Mouse (Mus musculus): ENCODE measurements around the gene Arl6.
A peak's percentile ranks its signal among the peaks of the same experiment; 100 is the strongest.

Arl6 gene

DNA sequence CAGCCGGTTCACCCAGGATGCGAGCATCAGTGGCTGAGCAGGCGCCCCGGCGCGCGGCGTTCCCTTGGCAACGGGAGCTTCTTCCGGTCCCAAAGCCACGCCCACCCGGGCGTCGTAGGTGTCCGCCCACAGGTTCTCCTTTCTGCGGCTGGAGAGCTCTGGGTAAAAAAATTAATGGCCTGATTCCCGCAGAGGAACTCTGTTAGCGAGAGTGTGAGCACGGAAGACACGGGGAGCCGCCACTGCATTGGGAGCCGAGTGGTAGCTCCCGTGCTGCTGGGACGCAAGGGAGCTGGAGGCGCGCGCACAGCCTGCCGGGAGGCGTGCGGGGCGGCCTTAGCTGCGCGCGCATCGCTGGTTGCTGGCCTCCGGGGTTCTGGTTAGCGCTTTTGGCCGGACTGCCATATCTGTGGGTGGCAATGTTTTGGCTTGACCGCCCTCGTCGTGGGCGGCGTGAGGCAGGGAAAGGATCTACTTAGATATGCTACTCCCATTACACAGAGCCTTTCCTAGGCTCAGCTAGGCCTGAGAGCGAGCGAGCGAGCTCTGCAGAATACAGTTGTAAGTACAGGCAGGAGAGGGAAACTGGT, at the start of gene Arl6:
Arl6 (minus strand) TSS at position 290 of the 590 bp plus-strand sequence.
- peak; percentile 85 to 89 for DNase-seq (ENCODE audit: low spot score in 2 of 2)

DNA sequence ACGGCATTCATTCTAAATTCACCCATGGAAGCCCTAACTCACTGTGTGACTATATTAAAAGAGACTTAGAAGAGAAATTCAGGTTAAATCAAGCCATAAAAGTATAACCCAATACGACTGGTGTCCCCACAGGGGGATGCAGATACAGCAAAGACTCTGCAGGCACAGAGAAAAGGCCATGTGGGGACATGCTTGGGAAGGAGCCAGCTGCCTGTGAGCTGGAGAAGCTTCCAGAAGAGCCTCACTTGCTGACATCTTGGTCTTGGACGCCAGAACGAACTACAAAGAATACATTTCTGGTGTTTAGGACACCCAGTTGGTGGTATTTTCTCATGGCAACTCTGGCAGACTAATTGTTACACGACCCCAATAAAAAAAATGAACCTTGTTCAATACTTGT, 45.9 kb upstream of the Arl6 start:
- no peak for DNase-seq (ENCODE audit: low spot score in 2 of 2)

DNA sequence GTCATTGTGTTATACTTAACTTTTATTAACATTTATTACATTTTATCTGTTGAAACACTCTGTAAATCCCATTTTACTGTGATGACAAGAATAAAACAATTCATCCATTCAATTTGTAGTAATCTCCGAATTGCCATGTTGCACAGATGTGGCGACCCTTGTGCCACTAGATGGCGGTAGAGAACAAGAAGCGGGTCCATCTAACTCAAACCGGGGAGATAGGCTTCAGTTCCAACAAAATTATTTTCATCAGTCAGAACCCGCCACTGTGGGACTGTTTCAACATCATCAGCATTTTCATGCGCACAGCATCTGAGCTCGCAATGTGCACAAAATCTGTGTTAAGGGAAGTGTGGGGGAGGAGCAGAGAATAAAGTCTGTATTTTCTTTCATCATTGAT, 44.2 kb upstream of the Arl6 start:
- DNase-seq (ENCODE audit: low spot score in 2 of 2) = peak; percentile 6 to 22

DNA sequence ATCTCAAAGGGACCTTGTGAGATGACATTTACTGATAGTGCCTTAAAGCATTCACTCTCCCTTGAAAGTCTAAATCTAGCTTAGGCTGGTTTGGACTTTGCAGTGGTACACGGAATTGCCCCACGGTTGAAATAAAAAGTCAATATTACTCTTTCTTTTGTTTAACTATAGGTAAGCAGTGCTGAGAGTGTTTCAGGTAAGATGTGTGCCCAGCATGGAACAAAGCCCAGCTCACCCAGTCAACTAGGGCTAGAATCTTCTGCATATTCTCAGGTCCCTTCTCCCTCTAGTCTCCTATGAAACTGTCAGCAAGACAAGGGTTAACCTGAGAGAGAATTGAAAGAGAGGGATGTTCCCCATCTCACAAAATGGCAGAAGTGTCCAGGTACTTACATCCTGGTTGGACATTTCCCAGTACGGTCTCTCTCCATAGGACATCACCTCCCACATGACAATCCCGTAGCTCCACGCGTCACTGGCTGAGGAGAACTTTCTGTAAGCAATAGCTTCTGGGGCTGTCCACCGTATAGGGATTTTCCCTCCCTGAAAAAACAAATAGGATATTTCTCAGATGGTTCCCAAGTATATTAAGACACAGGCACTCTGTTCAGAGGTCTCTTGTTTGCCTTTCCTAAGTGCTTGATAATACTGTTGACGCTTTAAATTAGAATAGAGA, 43.2 kb upstream of the Arl6 start:
- no peak for DNase-seq (ENCODE audit: low spot score in 2 of 2)

DNA sequence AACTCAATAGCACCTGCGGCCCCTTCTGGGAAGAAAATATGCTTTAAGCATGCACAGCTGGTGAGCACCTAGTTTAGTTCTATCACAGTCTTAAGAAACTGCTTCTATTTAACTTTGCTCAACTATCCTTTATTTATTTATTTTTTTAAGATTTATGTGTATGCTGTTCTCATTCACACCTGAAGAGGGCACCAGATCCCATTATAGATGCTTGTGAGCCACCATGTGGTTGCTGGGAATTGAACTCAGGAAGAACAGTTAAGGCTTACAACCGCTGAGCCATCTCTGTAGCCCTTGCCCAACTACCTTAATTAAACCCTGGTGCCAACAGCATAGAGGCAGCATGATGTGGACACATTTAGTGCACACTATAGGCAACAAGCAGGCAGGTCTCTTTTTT, 27.7 kb upstream of the Arl6 start:
- DNase-seq (ENCODE audit: low spot score in 2 of 2) = no peak

DNA sequence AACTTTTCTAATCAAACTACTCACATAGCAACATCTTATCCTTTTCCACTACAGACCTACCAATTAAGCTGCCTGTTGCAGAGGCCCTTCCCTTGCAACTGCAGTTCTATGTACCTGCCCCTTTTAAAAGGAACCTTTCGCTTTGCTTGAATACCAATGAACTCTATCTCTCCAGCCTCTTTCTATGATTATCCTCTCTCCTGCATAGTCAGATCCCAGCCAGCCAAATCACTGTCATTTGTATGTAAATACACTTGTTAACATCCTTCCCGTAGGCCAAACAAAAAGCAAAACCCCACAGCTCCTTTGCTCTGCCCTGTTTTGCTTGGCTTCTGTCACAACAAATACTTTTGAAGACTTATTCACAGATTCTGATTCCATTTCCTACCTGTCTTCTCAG, 4.6 kb upstream of the Arl6 start:
- DNase-seq (ENCODE audit: low spot score in 2 of 2) = no peak

DNA sequence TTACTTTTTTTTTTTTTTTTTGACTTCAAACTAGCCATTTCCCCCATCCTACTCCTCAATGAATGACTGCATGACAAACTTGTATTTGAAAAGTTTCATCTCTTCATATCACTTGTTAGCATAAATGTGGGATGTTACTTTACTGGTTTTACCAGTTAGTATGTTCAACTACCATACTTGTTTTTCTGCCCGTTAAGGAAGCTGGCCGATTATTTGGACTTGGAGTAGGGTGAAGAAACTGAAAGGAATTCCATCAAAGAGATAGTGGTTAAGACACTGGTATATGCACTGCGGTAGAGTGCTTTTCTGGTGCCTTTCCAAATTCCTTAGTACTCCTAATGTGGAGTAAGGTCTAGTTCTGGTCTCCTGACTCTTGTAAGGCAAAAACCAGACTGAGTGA, 794 bp upstream of the Arl6 start:
- no peak for DNase-seq (ENCODE audit: low spot score in 2 of 2)

DNA sequence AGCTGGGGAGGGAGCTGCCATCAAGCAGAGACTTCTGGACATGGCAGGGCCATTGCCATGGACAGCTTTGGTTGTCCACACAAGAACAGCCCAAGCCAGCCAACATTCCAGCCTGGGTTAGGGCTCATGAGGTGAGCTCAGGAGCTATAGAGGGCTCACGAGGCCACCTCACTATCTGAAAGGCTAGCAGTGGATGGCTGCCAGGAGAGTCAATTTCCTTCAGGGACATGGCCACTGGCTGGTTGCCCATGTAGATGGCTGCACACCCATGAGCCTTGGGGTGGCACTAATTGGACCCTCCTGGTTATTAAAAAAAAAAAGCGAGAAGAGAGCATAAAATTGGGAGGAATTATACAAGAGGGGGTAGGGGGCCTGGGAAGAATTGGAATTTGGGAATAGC, 4.6 kb downstream of the Arl6 start:
- DNase-seq (ENCODE audit: low spot score in 2 of 2) = no peak

DNA sequence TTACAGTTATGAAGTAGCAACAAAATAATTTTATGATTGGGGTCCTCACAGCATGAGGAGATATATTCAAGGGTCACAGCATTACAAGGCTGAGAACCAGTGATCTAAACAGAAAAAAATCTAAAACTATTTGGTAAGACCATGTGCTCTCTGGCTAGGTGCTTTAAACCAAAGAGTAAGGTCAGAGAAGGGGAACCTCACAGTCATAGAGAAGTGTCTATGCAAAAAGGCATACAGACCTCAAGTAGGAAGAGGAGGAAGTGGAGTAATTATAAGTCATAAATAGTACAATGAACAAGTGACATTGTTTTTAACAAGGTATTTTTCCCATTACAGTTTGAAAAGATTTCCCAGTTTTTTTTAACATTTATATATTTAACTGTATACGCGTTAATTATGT, 17.6 kb downstream of the Arl6 start:
- DNase-seq (ENCODE audit: low spot score in 2 of 2) = no peak

DNA sequence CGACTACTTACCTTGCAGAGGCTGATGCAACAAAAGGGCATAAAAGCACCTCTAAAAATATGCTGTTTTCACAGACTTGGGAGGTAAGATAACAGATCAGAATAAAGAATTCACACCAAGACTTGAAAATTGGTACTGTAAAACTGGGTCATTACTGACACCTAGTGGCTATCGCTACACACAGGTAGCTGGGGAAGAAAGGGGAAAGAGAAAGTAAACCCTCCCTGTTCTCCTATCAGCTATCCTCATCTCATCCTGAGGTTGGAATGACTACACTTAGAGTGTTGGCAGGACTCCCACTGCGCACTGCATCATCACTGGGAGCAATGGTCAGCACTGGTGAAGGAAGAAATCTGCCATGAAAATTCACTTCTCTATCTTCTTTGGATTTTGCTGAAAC, 22.0 kb downstream of the Arl6 start:
- peak; percentile 8 to 36 for DNase-seq (ENCODE audit: low spot score in 2 of 2)

DNA sequence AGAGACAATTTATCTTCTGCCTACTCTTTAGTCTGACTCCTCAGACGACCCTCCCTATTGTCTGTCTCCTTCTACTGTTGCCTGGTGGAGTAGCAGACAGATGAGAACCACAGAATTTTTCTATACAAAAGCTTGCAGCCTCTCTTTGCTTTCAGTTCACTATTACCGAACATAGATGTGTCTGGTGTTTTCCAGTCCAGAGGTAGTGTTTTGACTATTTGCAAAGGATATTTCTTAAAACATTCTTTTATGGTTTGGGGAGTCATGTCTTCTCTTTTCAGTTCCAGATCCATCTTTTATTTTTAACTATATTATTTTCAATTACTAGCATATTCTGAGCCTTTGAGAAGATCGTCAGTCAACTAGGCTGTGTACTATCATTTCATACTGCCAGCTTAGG, 23.5 kb downstream of the Arl6 start:
- DNase-seq (ENCODE audit: low spot score in 2 of 2) = no peak

DNA sequence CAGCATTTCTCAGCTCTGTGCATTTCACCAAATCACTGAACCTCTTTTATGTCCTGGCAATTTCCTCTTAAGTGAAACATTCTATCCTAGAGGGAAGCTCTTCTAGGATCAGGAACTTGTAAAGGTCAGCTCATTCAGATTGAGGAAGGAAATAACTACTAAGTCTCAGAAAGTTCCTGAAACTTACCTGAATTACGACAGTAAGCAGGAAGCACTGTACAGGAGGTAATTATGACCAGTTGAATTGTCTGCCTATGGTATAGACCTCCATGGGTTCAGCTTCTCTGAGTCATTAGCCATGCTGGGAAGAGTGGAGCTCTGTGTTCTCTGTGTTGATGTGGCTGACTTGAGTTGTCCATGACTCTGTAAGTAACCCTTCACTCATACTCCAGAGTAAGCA, 28.4 kb downstream of the Arl6 start:
- DNase-seq (ENCODE audit: low spot score in 2 of 2) = no peak

DNA sequence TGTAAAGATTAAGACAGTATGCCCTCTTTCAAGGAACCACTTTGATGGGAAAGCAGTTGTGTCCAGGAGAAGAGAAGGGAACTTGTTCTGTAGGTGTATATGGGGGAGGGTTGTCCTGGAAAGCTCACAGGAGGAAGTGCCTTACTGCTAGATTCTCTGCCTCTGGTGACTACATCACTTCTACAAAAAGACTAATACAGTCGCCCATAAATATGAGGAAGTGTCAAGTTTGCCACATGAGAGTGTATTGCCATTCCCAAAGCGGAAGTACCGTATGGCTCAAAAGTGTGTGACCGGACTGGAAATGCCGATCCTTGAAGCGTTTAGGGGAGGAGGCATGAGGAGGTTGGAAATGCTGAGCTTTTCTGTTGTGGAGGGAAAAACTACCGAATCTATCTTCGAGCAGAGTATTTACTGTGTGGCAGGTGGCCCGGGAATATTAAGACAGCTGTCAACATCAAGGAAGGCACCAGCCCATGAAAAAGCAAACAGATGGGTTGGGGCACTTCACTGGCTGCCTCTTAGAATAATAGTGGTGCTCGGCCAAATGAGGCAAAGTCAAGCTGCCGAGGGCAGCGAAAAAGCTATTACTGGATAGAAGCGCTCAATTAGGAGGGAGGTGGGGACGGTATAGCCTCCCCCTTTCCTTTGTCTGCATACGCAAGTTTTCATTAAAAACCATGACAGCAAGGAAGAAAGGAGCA, 35.0 kb downstream of the Arl6 start:
- no peak for DNase-seq (ENCODE audit: low spot score in 2 of 2)

DNA sequence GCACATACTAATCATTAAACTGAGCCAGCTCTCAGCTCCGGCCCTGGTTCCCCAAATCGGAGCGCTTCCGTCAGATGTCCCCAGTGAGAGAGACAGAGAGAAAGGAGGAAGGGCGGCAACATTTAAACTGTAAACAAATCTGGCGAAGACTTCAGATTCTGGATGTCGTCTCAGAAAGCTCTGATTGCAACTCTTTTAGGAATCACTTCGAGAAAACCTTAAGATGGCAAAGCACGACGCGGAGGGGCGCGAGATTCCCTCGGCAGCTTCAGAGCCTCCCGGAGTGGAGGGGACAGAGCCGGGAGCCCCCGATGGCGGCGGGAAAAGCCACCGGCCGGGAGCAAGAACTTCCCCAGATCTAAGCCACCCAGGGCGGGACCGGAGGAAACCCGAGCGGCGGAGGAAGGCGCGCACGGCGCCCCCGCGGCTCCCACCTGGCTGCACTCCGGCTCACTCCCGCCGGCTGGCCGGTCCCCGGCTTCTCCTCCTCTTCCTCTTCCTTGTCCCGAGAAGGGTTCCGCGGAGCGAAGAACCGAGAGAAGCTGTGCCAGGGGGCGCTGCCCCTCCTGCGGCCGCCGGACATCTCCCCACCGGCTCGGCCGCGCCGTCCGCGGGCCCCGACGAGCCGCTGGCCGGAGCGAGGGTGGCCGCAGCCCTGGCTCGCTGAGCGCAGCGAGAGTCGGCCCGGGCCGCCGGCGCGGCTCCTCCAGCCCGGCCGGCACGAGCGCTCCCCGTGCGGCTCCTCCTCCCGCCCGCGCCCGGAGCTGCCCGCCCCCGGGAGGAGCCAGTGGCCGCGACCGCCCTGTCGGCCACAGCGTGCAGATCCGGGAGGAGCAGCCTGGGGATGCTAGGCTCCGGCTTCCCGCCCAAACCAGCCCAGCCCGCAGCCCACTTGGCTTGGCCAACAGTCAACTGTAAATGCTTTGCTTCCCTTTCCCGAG, 38.6 kb downstream of the Arl6 start, which contains the start of gene Crybg3:
Crybg3 (minus strand) TSS at position 669 of the 941 bp plus-strand sequence.
- peak in 1 of 2 experiments; percentile 32 for DNase-seq (ENCODE audit: low spot score in 2 of 2)

DNA sequence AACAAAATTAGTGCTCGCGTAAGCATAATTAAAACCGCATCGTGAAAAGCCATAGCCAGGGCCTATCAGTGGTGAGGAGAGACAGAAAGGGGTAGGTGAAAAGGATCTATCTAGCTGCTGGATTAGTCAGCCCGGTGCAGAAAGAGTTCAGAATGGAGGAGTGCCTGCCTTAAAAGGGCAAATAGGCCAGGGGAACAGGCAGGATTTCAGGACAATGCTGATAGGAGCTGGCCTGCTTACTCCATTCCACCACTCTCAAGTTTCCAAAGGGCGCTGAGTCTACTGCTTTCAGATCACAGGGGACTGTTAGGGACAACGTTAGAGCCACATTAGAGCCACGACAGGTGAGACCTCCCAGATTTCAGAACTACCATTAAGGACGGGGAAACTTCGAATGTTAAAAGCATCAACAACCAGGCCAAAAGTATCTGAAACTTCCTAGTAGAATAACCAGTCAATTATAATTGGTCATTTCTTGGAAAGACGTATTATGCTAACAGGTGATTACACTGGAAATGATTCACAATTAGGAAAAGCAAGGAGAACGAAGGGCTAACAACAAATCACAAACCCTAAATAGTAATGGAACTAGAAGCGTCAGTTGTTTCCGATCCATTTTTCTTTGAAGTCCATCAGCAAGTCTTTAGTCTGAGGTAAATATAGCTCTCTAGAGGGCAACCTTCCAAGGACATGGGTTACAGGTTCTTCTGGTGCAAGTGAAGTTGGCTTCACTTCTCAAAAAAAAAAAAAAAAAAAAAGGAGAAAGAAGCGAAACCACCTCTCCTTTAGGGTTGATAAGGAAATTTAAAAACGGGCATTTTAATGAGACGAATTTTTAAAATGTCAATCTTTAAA, 39.6 kb downstream of the Arl6 start:
- no peak for DNase-seq (ENCODE audit: low spot score in 2 of 2)

DNA sequence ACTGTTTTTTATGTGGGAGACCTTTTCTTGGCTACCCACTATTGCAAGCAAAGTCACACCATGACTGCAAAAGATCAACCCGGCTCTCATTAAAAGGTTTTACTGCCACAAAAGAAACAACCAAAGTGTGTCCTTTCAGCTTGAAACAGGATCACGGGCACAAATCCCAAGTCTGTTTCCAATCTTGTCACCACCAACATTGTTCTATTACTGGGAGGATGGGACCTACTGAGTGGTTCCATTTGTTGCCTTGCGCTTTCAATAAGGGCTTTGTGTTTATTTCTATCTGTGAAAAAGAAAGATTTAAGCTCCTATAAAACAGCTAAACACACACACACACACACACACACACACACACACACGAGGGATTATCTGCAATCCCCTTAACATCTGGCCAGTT, 40.2 kb downstream of the Arl6 start:
- DNase-seq (ENCODE audit: low spot score in 2 of 2) = no peak

DNA sequence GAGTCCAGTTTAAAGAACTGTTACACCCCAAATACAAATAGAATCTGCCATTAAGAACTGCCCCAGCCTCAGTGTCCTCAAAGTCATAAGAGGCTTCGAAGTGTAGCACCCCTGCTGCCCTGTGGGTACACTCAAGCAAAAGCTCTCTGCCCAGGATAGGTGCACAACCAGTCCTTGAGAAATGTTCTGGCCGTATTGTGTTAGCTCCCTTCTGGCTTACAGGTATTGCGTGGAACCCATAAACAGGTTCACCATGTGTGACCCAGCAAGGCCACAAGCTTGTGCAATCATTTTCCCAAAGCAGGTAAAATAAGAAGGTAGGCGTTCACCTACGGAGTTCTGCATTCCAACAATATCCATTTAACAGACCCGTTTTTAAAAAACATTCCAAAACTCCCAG, 41.9 kb downstream of the Arl6 start:
- DNase-seq (ENCODE audit: low spot score in 2 of 2) = no peak

DNA sequence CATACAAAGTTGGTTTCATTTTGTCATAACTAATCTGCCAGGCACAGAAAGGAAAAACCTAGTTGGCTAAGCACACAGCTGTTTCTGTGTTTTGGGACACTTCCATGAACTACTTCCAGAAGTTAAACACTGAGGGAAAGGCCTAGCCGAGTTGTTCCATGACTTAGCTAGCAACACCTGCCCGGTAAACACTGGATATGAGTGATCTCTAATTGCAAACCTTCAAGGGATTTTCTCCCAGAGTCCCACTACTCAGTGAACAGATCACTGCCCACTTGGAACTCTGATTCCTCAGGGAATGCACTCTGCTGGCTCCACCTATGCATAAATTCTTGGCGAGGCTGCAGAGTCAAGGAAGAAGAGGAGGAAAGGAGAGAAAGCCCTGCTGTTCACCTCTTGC, 44.5 kb downstream of the Arl6 start:
- DNase-seq (ENCODE audit: low spot score in 2 of 2) = no peak

DNA sequence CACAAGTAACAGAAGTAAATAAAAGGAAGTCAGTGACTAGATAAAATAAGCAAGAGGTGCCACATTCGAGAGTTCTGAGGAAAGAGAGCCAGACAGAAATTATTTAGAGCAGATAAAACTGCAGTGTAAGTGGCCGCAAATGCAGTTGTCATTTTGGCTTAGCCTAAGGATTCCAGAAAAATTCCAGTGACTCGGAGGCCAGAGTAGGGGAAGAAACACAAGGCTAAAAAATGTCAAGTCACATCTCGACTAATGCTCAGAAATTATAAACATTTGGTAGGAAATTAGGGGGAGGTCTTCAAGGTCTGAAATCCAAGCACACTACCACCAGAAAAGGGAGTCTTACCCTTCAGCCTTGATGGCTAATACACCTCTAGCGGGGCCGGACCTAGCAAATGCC, 48.4 kb downstream of the Arl6 start:
- DNase-seq (ENCODE audit: low spot score in 2 of 2) = no peak

DNA sequence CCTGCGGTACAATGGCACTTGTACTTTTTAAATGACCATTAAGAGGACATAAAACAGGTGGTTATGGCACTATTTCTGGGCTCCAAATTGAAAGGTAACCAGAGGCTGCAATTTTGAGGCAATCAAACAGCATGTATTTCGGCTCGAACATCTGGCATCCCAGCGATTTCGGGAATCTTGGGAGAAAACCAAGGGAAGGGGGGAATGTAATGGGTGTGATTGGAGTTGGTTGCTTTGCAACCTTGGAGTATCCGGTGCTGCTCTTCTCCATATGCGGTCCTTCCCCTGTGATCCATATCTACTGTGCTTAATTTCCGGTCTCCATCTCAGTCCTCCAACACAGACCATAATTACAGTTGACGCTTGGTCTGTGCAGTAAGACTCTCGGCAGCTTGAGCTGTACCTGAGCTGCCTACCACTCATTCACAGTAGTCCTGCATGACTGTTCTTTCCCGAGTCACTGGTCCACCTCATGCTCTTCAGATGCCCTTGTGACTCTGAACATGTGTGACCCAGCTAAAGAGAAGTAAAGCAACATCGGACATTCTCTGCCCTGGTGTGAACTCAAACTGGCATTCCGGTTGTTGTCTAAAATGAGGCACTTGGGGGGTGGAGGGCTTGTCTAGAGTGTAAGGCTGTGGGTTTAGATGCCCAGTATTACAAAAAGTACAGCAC, 50.7 kb downstream of the Arl6 start:
- no peak for DNase-seq (ENCODE audit: low spot score in 2 of 2)

DNA sequence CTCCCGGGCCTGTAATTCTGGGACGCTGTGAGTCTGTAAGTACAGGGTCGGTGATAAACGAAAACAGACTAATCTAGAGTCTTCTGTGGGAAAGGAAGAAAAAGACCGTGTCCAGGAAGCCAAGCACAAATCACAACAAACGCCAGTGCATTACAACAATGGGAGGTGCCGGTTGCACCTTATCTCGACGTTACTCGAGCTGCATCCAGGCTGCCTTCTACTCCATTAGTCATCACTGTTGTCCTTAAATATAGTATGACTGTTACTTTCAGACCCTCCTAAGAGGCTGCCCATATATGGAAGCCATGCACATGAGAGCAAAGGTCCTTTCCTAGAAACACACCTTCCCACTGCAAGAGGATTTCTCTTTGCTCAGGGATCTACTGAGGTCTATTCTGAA, 51.4 kb downstream of the Arl6 start:
- no peak for DNase-seq (ENCODE audit: low spot score in 2 of 2)

Data from natural killer cell, adult 2 months (primary cell).